Mouse (Mus musculus): Measurements from ENCODE around the gene Chrnb1. TPM values are rescaled to one million over a fixed set of nuclear protein-coding genes. Genes with fewer than 3 reads are reported as not detected.

The Chrnb1 gene
- polyA plus RNA-seq (2016; fragmentation: Nextera tagmentation; extraction: Ambion mirVana), result 0.63 and 0.64 TPM in 2 replicates

DNA sequence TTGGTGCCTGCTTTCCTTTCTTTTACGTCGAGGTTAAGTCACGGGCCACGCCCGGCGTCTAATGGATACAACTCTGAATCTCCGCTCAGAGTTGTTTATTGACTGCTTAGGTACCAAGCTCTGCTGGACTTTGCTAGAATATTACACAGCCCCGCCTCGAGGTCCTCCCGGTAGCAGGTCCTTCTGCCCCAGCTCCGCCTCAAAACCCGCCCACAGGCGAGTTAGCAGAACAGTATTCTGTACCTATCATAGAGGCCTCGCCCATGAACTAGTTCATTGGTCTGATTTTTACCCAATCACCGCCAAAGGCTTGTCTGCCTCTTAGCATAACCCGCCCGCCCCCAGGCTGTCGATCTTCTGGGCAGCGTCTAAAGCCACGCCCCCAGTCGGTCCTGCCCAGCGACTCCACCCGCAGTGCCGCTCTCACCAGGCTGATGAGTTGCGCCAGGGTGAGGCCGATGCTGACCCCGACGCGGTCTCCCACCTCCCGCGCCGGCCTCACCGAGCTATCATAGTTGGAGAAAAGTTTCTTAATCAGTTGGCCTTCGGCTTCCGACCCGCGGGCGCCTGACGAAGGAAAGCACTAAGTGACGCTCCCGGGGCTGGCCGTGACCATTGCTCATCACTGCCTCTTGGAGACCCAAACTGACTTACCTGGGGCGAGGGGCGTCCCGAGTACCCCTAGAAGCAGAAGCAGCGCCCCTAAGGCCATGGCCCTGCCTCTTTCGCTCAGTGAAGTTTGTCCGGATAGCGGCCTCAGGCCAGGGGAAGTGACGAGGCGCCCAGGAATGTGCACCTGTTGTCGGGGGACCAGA, at the start of gene Chrnb1:
Gene Chrnb1, minus strand, starts transcription at position 776 of the 815 bp plus-strand sequence.
- peak; percentile 99 for ATAC-seq
- H3K27me3 ChIP-seq (replicated peaks), result peaks cover 70% of the 10 kb centered on the region
- 2% methylated on average over 52 of the region's 52 CpGs for WGBS (ENCODE audit: insufficient replicate concordance)

DNA sequence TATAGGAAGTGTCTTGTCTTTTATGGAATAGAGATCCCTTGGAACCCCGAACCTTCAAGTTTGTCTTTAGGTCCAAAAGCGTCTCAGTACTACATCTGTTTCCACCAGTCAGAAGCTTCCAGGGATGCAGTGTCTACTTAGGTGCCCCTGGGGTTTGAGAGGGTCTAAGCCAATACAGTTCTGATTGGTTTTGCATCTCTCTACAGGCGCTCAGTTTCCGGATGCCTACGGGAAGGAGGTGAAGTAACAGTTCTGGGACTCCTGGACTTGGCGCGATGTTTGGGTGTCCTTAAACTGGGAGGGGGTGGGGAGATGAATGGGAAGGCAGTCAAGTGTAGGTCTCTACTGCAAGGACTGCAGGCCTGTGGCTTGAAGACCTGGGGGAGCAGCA, 43.0 kb upstream of the Chrnb1 start:
- Histone ChIP-seq H3K9ac (peak overlapping the region; percentile 77), H3K4me3 (peak overlapping the region; percentile 63), H3K36me3 (0 out of 2 replicates have a peak, but pooled peaks cover 5% of the 10 kb centered on the region), H3K27me3 (replicated peaks) (peaks cover 41% of the 10 kb centered on the region), H3K9me3 (replicated peaks) (no peaks in the 10 kb centered on the region), H3K27ac (peak overlapping the region; percentile 80), H3K4me1 (peaks cover 72% of the 10 kb centered on the region), H3K4me2 (peak overlapping the region; percentile 98)
- 0% methylated on average over 7 of the region's 7 CpGs for WGBS (ENCODE audit: insufficient replicate concordance)
- ATAC-seq, result peak; percentile 11

More for the DNA sequence above, at the start of gene Chrnb1:
- peak within 1 kb of the TSS; percentile 88 for H3K4me2 ChIP-seq
- H3K36me3 ChIP-seq, result no peaks in the 10 kb centered on the region
- H3K9me3 ChIP-seq (replicated peaks), result no peaks in the 10 kb centered on the region
- H3K9ac ChIP-seq, result peak within 1 kb of the TSS; percentile 64
- peak within 1 kb of the TSS; percentile 54 for H3K4me3 ChIP-seq
- peaks cover 20% of the 10 kb centered on the region for H3K4me1 ChIP-seq
- H3K27ac ChIP-seq, result no peak within 1 kb of the TSS

DNA sequence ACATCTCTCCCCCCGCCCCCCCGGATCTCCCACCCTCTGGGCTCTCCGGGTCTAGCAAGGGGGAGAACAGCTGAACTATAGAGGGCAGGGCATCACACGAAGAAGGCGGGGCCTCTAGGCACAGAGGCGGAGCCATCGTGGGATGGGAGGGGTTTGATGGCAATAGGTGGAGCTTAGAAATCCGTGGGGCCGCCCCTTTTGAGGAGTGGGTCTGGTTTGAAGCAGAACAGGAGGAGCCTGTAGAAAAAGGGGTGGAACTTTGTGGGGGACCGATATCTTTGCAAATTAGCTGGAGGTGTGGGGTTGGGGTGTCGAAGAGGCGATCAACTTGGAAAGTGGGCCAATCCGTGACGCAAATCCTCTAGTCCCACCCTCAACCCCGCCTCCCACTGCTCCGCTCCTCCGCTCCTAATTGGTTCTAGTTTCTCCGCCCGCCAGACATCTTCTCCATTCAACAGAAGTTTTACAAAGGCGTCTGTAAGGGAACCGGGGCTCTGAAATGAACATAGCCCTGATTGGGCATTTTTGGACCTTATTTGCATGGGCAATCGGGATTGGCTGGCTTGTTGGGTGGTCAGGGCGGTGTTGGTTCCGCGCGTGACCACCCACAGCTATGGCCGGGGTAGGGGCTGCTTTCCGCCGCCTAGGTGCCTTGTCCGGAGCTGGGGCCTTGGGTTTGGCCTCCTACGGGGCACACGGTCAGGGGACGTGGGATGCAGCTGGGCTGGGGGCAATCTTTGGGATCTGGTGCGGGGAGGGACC, 42.4 kb upstream of the Chrnb1 start, which contains the start of gene Tmem256:
Gene Tmem256, plus strand, starts transcription at position 563 of the 762 bp plus-strand sequence.
- H3K4me3 ChIP-seq, result peak within 1 kb of the TSS; percentile 63
- peak; percentile 85 for ATAC-seq
- under 1% methylated on average over 34 of the region's 34 CpGs for WGBS (ENCODE audit: insufficient replicate concordance)

DNA sequence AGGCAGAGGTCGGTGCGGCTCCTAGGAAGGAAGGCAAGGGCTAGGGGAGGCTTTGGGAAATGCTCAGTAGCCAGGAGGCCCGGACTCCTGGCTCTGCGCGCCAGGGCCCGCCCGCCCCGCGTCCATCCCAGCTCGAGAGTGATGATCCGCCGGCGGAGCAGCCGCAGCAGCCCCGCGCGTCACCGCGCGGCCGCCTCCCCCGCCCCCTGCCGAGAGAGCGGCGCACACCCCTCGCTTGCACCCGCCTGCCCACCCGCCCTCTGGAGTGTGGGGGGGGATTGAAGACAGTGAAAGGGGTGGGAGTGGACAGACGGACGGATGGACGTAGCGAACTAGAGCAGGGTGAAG, 41.8 kb upstream of the Chrnb1 start, which contains the start of gene Nlgn2:
Gene Nlgn2, minus strand, starts transcription at position 181 of the 348 bp plus-strand sequence.
- H3K36me3 ChIP-seq, result 0 out of 2 replicates have a peak, but pooled peaks cover 5% of the 10 kb centered on the region
- no peaks in the 10 kb centered on the region for H3K9me3 ChIP-seq (replicated peaks)
- peak within 1 kb of the TSS; percentile 80 for H3K27ac ChIP-seq
- H3K4me1 ChIP-seq, result peaks cover 68% of the 10 kb centered on the region
- peak within 1 kb of the TSS; percentile 77 for H3K9ac ChIP-seq
- H3K4me3 ChIP-seq, result peak within 1 kb of the TSS; percentile 63
- ATAC-seq, result peak; percentile 30
- H3K4me2 ChIP-seq, result peak within 1 kb of the TSS; percentile 98
- WGBS (ENCODE audit: insufficient replicate concordance), result under 1% methylated on average over 30 of the region's 32 CpGs
- peaks cover 52% of the 10 kb centered on the region for H3K27me3 ChIP-seq (replicated peaks)

More for the DNA sequence above, 42.4 kb upstream of the Chrnb1 start, which contains the start of gene Tmem256:
- peak within 1 kb of the TSS; percentile 80 for H3K27ac ChIP-seq
- H3K4me2 ChIP-seq, result peak within 1 kb of the TSS; percentile 98
- H3K36me3 ChIP-seq, result 0 out of 2 replicates have a peak, but pooled peaks cover 5% of the 10 kb centered on the region
- H3K27me3 ChIP-seq (replicated peaks), result peaks cover 47% of the 10 kb centered on the region
- peak within 1 kb of the TSS; percentile 77 for H3K9ac ChIP-seq
- no peaks in the 10 kb centered on the region for H3K9me3 ChIP-seq (replicated peaks)
- peaks cover 73% of the 10 kb centered on the region for H3K4me1 ChIP-seq

DNA sequence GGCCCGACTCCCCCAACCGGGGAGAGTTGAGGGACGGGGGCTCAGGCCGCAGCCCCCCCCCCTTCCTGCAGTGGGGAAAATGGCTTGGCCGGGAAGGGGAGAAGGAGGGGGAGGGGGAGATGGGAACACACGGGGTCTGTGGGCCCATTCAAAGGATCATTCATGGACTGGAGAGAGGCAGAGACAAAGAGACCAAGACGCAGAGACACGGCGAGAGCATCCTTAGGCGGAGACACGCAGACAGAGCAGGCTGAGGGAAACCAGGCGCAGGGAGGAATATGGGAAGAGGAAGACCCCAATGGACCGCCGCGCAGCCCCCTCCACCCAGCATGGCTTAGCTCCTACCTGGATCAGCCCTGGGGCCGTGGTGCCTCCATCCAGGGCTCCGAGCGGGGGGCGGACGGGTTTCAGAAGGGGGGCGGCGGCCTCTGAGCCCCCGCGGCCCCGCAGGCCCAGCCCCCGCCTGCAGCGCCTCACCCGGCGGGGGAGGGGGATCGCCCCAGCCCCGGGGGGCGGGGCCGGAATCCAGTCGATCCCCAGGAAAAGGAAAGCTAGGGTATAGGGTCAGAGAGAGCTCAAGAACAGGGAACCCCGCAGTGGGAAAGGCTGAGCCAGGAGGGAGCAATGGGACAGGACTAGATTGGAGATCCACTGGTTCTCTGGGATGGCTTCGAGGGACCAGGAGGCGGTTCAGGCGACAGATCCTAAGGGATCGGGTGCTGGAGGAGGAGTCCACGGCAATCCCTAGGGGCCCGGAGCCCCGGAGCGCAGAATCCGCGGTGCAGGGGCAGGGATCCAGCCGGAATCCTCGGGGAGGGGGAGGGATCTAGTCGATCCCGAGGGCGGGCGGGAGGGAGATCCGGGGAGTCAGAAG, 41.2 kb upstream of the Chrnb1 start:
- Histone ChIP-seq H3K36me3 (0 out of 2 replicates have a peak, but pooled peaks cover 5% of the 10 kb centered on the region), H3K27ac (peak overlapping the region; percentile 80), H3K27me3 (replicated peaks) (peaks cover 59% of the 10 kb centered on the region), H3K4me3 (peak overlapping the region; percentile 63), H3K4me1 (peaks cover 62% of the 10 kb centered on the region), H3K9me3 (replicated peaks) (no peaks in the 10 kb centered on the region), H3K9ac (peak overlapping the region; percentile 72), H3K4me2 (peak overlapping the region; percentile 98)
- 3% methylated on average over 52 of the region's 52 CpGs for WGBS (ENCODE audit: insufficient replicate concordance)
- ATAC-seq, result no peak

DNA sequence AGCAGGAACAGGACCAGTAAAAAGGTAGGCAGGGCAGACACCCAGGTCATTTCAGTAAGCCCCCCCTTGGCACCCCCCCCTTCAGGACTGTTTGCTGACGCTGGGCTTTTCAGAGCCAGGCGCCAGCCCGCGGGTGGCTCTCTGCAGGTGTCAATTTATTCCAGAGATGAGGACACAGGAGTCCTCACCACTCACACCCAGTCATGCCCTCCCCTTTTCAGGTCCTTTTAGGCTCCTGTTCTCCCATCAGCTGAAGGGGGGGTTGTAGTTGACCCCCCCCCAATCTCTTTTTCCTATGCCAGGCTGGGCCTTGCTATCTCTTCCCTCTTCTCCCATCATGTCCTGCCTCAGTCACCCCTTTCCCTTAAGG, 40.2 kb upstream of the Chrnb1 start:
- Histone ChIP-seq H3K27ac (no peak overlapping the region), H3K9me3 (replicated peaks) (no peaks in the 10 kb centered on the region), H3K9ac (no peak overlapping the region), H3K4me3 (0 out of 2 replicates have a peak overlapping the region, but pooled peaks have one; percentile 2), H3K27me3 (replicated peaks) (peaks cover 69% of the 10 kb centered on the region), H3K4me1 (peaks cover 70% of the 10 kb centered on the region), H3K36me3 (0 out of 2 replicates have a peak, but pooled peaks cover 9% of the 10 kb centered on the region), H3K4me2 (peak overlapping the region; percentile 98)
- WGBS (ENCODE audit: insufficient replicate concordance), result 6% methylated on average over 4 of the region's 4 CpGs
- no peak for ATAC-seq

DNA sequence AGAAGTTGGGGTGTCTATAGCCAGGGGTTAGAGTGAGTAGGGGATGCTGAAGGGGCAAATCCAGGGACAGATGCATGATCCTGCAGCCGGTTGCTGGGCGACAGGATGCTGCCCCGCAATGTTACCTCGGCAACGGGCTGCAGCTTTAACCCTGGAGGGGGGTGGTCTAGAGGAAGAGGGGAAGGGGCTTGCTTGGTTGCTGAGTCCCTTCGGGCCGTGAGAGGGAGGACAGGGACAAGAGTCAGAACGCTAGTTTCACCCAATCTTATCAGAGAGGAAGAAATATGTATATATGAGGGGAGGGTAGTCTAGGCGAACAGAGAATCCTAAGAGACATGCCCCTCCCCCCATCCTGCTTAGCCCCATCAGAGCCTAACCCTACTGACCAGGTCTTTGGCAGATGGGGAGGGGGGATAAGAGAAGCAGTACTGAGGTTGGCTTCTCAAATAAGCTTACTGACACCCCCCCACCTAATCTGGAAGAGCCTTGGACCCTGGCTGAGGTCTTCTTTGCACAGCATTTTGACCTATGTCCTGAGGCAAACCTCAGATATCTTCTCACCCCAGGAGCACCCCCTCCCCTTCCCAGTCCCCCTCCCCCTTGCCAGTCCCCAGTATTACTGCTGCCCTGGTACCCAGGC, 39.7 kb upstream of the Chrnb1 start:
- H3K4me1 ChIP-seq, result peaks cover 70% of the 10 kb centered on the region
- H3K27ac ChIP-seq, result no peak overlapping the region
- H3K4me3 ChIP-seq, result 0 out of 2 replicates have a peak overlapping the region, but pooled peaks have one; percentile 2
- H3K27me3 ChIP-seq (replicated peaks), result peaks cover 74% of the 10 kb centered on the region
- H3K36me3 ChIP-seq, result 0 out of 2 replicates have a peak, but pooled peaks cover 8% of the 10 kb centered on the region
- WGBS (ENCODE audit: insufficient replicate concordance), result 15% methylated on average over 9 of the region's 9 CpGs
- ATAC-seq, result no peak
- peak overlapping the region; percentile 98 for H3K4me2 ChIP-seq
- no peaks in the 10 kb centered on the region for H3K9me3 ChIP-seq (replicated peaks)
- no peak overlapping the region for H3K9ac ChIP-seq

DNA sequence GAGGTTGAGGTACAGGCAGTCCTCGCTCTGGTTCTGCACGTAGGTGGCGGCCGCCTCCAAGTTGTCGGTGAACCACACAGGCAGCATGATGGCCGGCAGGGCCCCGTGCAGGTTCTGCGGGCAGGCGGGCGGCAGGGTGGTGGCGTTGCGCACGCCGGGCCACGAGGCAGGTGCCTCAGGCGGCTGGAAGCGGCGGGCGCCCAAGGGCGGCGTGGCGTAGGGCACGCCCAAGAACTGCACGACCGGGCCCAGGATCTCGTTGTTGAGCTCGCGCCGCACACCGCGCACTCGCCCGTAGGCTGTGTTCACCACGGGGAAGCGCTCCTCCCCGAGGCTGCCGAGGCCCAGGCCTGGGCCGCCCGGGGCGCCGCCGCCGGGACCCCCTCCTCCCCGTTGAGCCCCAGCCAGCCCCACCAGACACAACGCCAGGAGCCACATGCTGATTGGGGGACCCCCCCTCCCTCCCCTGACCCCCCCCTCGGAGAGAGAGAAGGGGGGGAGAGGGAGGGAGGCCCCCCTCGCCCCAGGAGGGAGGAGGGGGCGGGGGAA, 38.3 kb upstream of the Chrnb1 start:
- Histone ChIP-seq H3K27ac (no peak overlapping the region), H3K27me3 (replicated peaks) (peaks cover 82% of the 10 kb centered on the region)
- ATAC-seq, result peak; percentile 31; the same call in 1 of the 2 replicates

DNA sequence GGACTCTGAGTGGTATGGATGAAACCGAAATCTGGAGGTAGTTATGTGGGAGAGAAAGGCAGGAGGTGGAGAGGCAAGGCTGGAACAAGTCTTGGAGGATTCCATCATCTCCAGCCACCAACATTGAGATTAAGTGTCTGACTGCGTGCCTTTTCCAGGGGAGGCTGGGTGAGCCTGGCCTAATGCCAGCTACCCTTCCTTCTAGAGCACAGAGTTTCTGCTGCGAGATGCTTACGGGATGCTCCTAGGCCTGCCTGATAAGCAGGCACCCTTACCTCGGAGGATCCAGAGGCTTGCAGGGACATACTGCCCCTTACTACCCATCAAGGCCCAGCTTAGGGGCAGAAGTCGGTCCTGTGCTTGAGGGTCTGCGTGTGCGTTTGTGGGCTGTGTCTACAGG, 37.8 kb upstream of the Chrnb1 start:
- ATAC-seq, result no peak
- Histone ChIP-seq H3K4me1 (peaks cover 54% of the 10 kb centered on the region), H3K27me3 (replicated peaks) (peaks cover 82% of the 10 kb centered on the region), H3K27ac (no peak overlapping the region), H3K4me2 (peak overlapping the region; percentile 98), H3K9ac (peak overlapping the region; percentile 68), H3K4me3 (peak overlapping the region; percentile 44), H3K9me3 (replicated peaks) (no peaks in the 10 kb centered on the region), H3K36me3 (0 out of 2 replicates have a peak, but pooled peaks cover 4% of the 10 kb centered on the region)
- WGBS (ENCODE audit: insufficient replicate concordance), result 41% methylated on average over 8 of the region's 8 CpGs

More for the DNA sequence above, 38.3 kb upstream of the Chrnb1 start:
- H3K4me2 ChIP-seq, result peak overlapping the region; percentile 98
- H3K4me1 ChIP-seq, result peaks cover 58% of the 10 kb centered on the region
- peak overlapping the region; percentile 44 for H3K4me3 ChIP-seq
- 0 out of 2 replicates have a peak, but pooled peaks cover 4% of the 10 kb centered on the region for H3K36me3 ChIP-seq
- no peaks in the 10 kb centered on the region for H3K9me3 ChIP-seq (replicated peaks)
- peak overlapping the region; percentile 68 for H3K9ac ChIP-seq
- WGBS (ENCODE audit: insufficient replicate concordance), result 5% methylated on average over 46 of the region's 48 CpGs

DNA sequence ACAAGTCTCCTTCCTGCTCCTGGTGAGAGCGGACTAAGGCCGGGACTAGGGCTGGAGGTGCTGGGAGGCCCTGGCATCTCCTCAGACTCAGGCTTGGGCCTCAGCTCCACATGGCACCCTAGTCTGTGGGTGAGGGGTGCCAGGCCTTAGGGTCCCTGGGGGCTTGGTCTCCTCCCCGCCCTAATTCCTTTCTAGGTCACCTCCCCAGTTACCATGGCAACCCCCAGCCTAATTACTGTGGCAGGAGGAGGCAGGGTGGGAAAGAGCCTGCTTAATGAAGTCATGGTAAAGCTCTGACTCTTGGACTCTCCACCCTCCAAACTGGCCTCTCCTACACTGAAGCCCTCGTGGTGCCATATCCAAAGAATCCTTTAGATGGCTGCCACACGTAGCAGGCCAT, 33.1 kb upstream of the Chrnb1 start:
- Histone ChIP-seq H3K4me3 (no peak overlapping the region), H3K4me1 (peaks cover 13% of the 10 kb centered on the region), H3K4me2 (no peak overlapping the region), H3K27me3 (replicated peaks) (peaks cover 49% of the 10 kb centered on the region), H3K27ac (no peak overlapping the region), H3K36me3 (peaks cover 41% of the 10 kb centered on the region), H3K9me3 (replicated peaks) (no peaks in the 10 kb centered on the region), H3K9ac (no peak overlapping the region)
- WGBS (ENCODE audit: insufficient replicate concordance), result 75% methylated on average over 5 of the region's 5 CpGs
- no peak for ATAC-seq
